Mouse (Mus musculus): ENCODE measurements around the gene Kbtbd7.

- TF ChIP-seq CTCF (IDR thresholded peaks at IDR 0.05; ENCODE audit: low read depth): no peak
- no peak for TF ChIP-seq EP300 (IDR thresholded peaks at IDR 0.05; ENCODE audit: low read depth)
Measured at GRCm38 (mm10) chr14:79407641-79408040, 18.7 kb upstream of the Kbtbd7 start.

Data from liver, postnatal 0 days (tissue).